Mouse (Mus musculus) gastrocnemius, postnatal 36 days (tissue): ENCODE data around the gene Prdm9. TPM values are rescaled to one million over a fixed set of nuclear protein-coding genes. Genes with fewer than 3 reads are reported as not detected.
"Not testable (repeated sequence)": the region's sequence is repeated elsewhere in the genome, so short reads cannot be mapped to it uniquely, and the experiment has no call there.

Experiments used
- DNase-seq, 2 experiments: peaks; one replicate each; pipeline ENCODE4 v3.0.0; 2022
- intact Hi-C: fragments of 180-260 bp; cut with DNase I; formaldehyde crosslinking; loops from one replicate; pipeline ENCODE4 v1.15.1; 2025
- long read RNA-seq, 2 experiments: library from polyadenylated mRNA; stranded (forward); transcript quantifications; one replicate each; pipeline ENCODE4 v2.0.0; 2021
- total RNA-seq, 2 experiments: library from RNA; stranded (reverse); gene quantifications; 2 replicates each; pipeline ENCODE4 v1.2.3; 2021

Gene Prdm9
- total RNA-seq = 1 to 10 TPM; 3.4 to 4.3 TPM
- long read RNA-seq, experiment 1, partial matches to known transcripts = 0 of 1 reads
- long read RNA-seq, experiment 1, other reads (novel, unspliced or antisense) = 1 of 1 reads
- long read RNA-seq, experiment 2 = 0 reads

GRCm38 (mm10) chr17:15564014-15564927 is at the start of gene Prdm9:
Gene Prdm9 (minus strand): TSS chr17:15564354.
- peak; percentile 99 to 100 for DNase-seq
- intact Hi-C loops = no loop called here

- DNase-seq = no peak
- intact Hi-C loops = no loop called here
These were observed 35.3 kb upstream of the Prdm9 start for GRCm38 (mm10) chr17:15599496-15599895.

GRCm38 (mm10) chr17:15591216-15591881 is 27.2 kb upstream of the Prdm9 start:
- DNase-seq = no peak
- intact Hi-C loops = no loop called here

- intact Hi-C loops = no loop called here
- no peak for DNase-seq
These were observed 24.0 kb upstream of the Prdm9 start for GRCm38 (mm10) chr17:15588116-15588515.

GRCm38 (mm10) chr17:15585691-15586090 is 21.5 kb upstream of the Prdm9 start:
- no peak for DNase-seq
- intact Hi-C loops = loop anchor here (2.0 kb wide), 1 partner anchor 135 kb away; no protein-coding TSS in a partner anchor

GRCm38 (mm10) chr17:15583071-15583470 is 18.9 kb upstream of the Prdm9 start:
- intact Hi-C loops = no loop called here
- no peak for DNase-seq

- no peak for DNase-seq
- intact Hi-C loops = no loop called here
These were observed 15.9 kb upstream of the Prdm9 start for GRCm38 (mm10) chr17:15580072-15580447.

- intact Hi-C loops = no loop called here
These were observed 15.4 kb upstream of the Prdm9 start for GRCm38 (mm10) chr17:15579410-15580071.

GRCm38 (mm10) chr17:15577291-15577694 is 13.1 kb upstream of the Prdm9 start:
- DNase-seq = peak in 1 of 2 experiments; percentile 18
- intact Hi-C loops = no loop called here

More at GRCm38 (mm10) chr17:15579410-15580071, 15.4 kb upstream of the Prdm9 start:
- DNase-seq = no peak

- intact Hi-C loops = no loop called here
- no peak for DNase-seq
These were observed 10.9 kb upstream of the Prdm9 start for GRCm38 (mm10) chr17:15575056-15575455.

GRCm38 (mm10) chr17:15566908-15567307 is 2.8 kb upstream of the Prdm9 start:
- intact Hi-C loops = no loop called here
- no peak for DNase-seq

- no peak for DNase-seq
- intact Hi-C loops = no loop called here
These were observed 760 bp upstream of the Prdm9 start for GRCm38 (mm10) chr17:15564928-15565300.

GRCm38 (mm10) chr17:15559946-15560345 is 4.2 kb downstream of the Prdm9 start:
- DNase-seq = no peak
- intact Hi-C loops = no loop called here

- no peak for DNase-seq
- intact Hi-C loops = no loop called here
These were observed 14.4 kb downstream of the Prdm9 start for GRCm38 (mm10) chr17:15549713-15550112.

- intact Hi-C loops = no loop called here
These were observed 17.7 kb downstream of the Prdm9 start for GRCm38 (mm10) chr17:15546440-15546839.

GRCm38 (mm10) chr17:15543868-15544267 is 20.3 kb downstream of the Prdm9 start:
- intact Hi-C loops, DNase-seq: not testable (repeated sequence)

More at GRCm38 (mm10) chr17:15546440-15546839, 17.7 kb downstream of the Prdm9 start:
- DNase-seq = no peak

- no peak for DNase-seq
- intact Hi-C loops = no loop called here
These were observed 23.8 kb downstream of the Prdm9 start for GRCm38 (mm10) chr17:15540309-15540708.

- DNase-seq = no peak
- intact Hi-C loops = no loop called here
These were observed 27.7 kb downstream of the Prdm9 start for GRCm38 (mm10) chr17:15536457-15536904.

- intact Hi-C loops = no loop called here
- no peak for DNase-seq
These were observed 28.2 kb downstream of the Prdm9 start for GRCm38 (mm10) chr17:15535943-15536342.

- intact Hi-C loops = no loop called here
- DNase-seq = no peak
These were observed 28.9 kb downstream of the Prdm9 start for GRCm38 (mm10) chr17:15535162-15535800.
